Mouse (Mus musculus) liver, postnatal 0 days (tissue): ENCODE results near the gene Gipc2.
"Not testable (repeated sequence)": the region's sequence is repeated elsewhere in the genome, so short reads cannot be mapped to it uniquely, and the experiment has no call there.

Experiments
- CTCF ChIP-seq: sonication (generic); IDR thresholded peaks from 2 replicates; pipeline ENCODE4 v1.5.1; 2016; ENCODE audit warnings: antibody characterized with exemption, low read depth
- EP300 ChIP-seq: IDR thresholded peaks from 2 replicates; pipeline ENCODE4 v1.6.1; 2016; ENCODE audit warnings: antibody characterized with exemption, low read depth, mild to moderate bottlenecking

- not testable (repeated sequence) for TF ChIP-seq CTCF, EP300
Measured at GRCm38 (mm10) chr3:152139308-152139707, 26.7 kb downstream of the Gipc2 start.
